11 mouse cellular contexts compared by ENCODE assay signal in genomic region chr4:154401379-154401778, GRCm38 (mm10).
A peak's percentile ranks its signal among the peaks of the same experiment; 100 is the strongest.
DNase-seq lines count a peak whose midpoint lies in the region; ATAC-seq lines count a peak whose summit lies in the region.
"Had no signal": no experiment of that assay in that cellular context is flagged by ENCODE, and none has a peak within 500 bp of the region (broad histone marks: within the 10 kb centered on the region; RNA-seq: fewer than 3 reads in every experiment).

No protein-coding gene starts in this region.

- WGBS in hindbrain, embryonic 10.5 days, result 65% methylated on average over 5 of the region's 5 CpGs
- 35% methylated on average over 5 of the region's 5 CpGs for WGBS in hindbrain, embryonic 14.5 days
- WGBS in limb, embryonic 12.5 days, result 75% methylated on average over 5 of the region's 5 CpGs
- 78% methylated on average over 5 of the region's 5 CpGs for WGBS in limb, embryonic 10.5 days

- ATAC-seq in hindbrain, embryonic 14.5 days (ENCODE audit: low FRiP score), result no peak
- ATAC-seq in limb, embryonic 12.5 days (ENCODE audit: insufficient number of reproducible peaks, insufficient read depth, low FRiP score, low TSS enrichment, low read depth), result peak; percentile 22; the same call in 1 of the 2 replicates

- peak; percentile 30 for DNase-seq in adrenal gland, postnatal 14 days
- no peak for DNase-seq in adrenal gland, postnatal 4 days (ENCODE audit: low spot score in 2 of 2)
- no peak for DNase-seq in hindbrain, embryonic 10.5 days (ENCODE audit: low spot score)
- DNase-seq in hindbrain, embryonic 14.5 days (ENCODE audit: low spot score), result no peak
- no peak for DNase-seq in limb, embryonic 10.5 days (ENCODE audit: low spot score)
- peak; percentile 45 for DNase-seq in right cerebral cortex, postnatal 25 days
- no peak for DNase-seq in right cerebral cortex, postnatal 4 days
- DNase-seq: cerebellum, adult 11-12 months had no signal

- H3K4me3 ChIP-seq in hindbrain, embryonic 10.5 days, result no peak overlapping the region
- H3K4me3 ChIP-seq in hindbrain, embryonic 14.5 days (replicated peaks; ENCODE audit: low read length), result no peak overlapping the region
- no peak overlapping the region for H3K4me3 ChIP-seq in limb, embryonic 12.5 days (replicated peaks)
- H3K4me3 ChIP-seq in limb, embryonic 10.5 days, result no peak overlapping the region
- H3K4me3 ChIP-seq: hindbrain, embryonic 15.5 days had no signal

- H3K4me2 ChIP-seq in hindbrain, embryonic 14.5 days (replicated peaks), result no peak overlapping the region
- no peak overlapping the region for H3K4me2 ChIP-seq in limb, embryonic 12.5 days
- H3K4me2 ChIP-seq: hindbrain, embryonic 15.5 days had no signal

- H3K9me3 ChIP-seq in hindbrain, embryonic 10.5 days, result no peaks in the 10 kb centered on the region
- H3K9me3 ChIP-seq in hindbrain, embryonic 14.5 days (ENCODE audit: control insufficient read depth, low read length), result no peaks in the 10 kb centered on the region
- no peaks in the 10 kb centered on the region for H3K9me3 ChIP-seq in limb, embryonic 12.5 days
- H3K9me3 ChIP-seq in limb, embryonic 10.5 days (replicated peaks), result no peaks in the 10 kb centered on the region
- H3K9me3 ChIP-seq: hindbrain, embryonic 15.5 days had no signal

- H3K4me1 ChIP-seq in hindbrain, embryonic 10.5 days (replicated peaks), result peaks cover 56% of the 10 kb centered on the region
- peaks cover 28% of the 10 kb centered on the region for H3K4me1 ChIP-seq in hindbrain, embryonic 14.5 days (replicated peaks; ENCODE audit: control insufficient read depth, insufficient read depth, low read length)
- peaks cover 45% of the 10 kb centered on the region for H3K4me1 ChIP-seq in limb, embryonic 12.5 days (replicated peaks)
- H3K4me1 ChIP-seq in limb, embryonic 10.5 days, result peaks cover 49% of the 10 kb centered on the region

- H3K27me3 ChIP-seq in hindbrain, embryonic 10.5 days (ENCODE audit: insufficient read depth, poor library complexity, severe bottlenecking), result peaks cover 15% of the 10 kb centered on the region
- H3K27me3 ChIP-seq in hindbrain, embryonic 14.5 days (ENCODE audit: control insufficient read depth, insufficient read depth, low read length), result 0 out of 2 replicates have a peak, but pooled peaks cover 4% of the 10 kb centered on the region
- no peaks in the 10 kb centered on the region for H3K27me3 ChIP-seq in limb, embryonic 12.5 days
- H3K27me3 ChIP-seq in limb, embryonic 10.5 days (ENCODE audit: low read depth, poor library complexity, severe bottlenecking), result no peaks in the 10 kb centered on the region

- no peak overlapping the region for H3K9ac ChIP-seq in hindbrain, embryonic 14.5 days
- no peak overlapping the region for H3K9ac ChIP-seq in limb, embryonic 12.5 days (replicated peaks)
- H3K9ac ChIP-seq: hindbrain, embryonic 15.5 days had no signal

- no peaks in the 10 kb centered on the region for H3K36me3 ChIP-seq in hindbrain, embryonic 10.5 days
- H3K36me3 ChIP-seq in hindbrain, embryonic 14.5 days (replicated peaks; ENCODE audit: control insufficient read depth, insufficient read depth), result no peaks in the 10 kb centered on the region
- H3K36me3 ChIP-seq in limb, embryonic 12.5 days, result no peaks in the 10 kb centered on the region; the same call in 1 of the 2 replicates
- H3K36me3 ChIP-seq in limb, embryonic 10.5 days, result peaks cover 32% of the 10 kb centered on the region
- H3K36me3 ChIP-seq: G1E; hindbrain, embryonic 15.5 days had no signal

- H3K27ac ChIP-seq in hindbrain, embryonic 10.5 days, result peak overlapping the region; percentile 67
- no peak overlapping the region for H3K27ac ChIP-seq in hindbrain, embryonic 14.5 days
- no peak overlapping the region for H3K27ac ChIP-seq in limb, embryonic 12.5 days
- H3K27ac ChIP-seq in limb, embryonic 10.5 days, result no peak overlapping the region
- H3K27ac ChIP-seq: hindbrain, embryonic 15.5 days had no signal

Comparison
In these comparisons a context has a peak if more than half of its experiments do, and no peak if none do; other contexts are left out.
1. DNase-seq: peak in adrenal gland, postnatal 14 days (single experiment) and right cerebral cortex, postnatal 25 days (single experiment); none in adrenal gland, postnatal 4 days (0 of 2), hindbrain, embryonic 10.5 days (single experiment), hindbrain, embryonic 14.5 days (single experiment), limb, embryonic 10.5 days (single experiment) and right cerebral cortex, postnatal 4 days (single experiment).